Mouse (Mus musculus) gastrocnemius, adult 2 months (tissue): ENCODE measurements around the gene Rab3gap2. TPM values are rescaled to one million over a fixed set of nuclear protein-coding genes. Genes with fewer than 3 reads are reported as not detected.
"Not testable (repeated sequence)": the region's sequence is repeated elsewhere in the genome, so short reads cannot be mapped to it uniquely, and the experiment has no call there.

Experiments
- DNase-seq: peaks from one replicate; pipeline ENCODE4 v3.0.0; 2022
- H3K27ac ChIP-seq: fragments of 200-600 bp; 2 replicates; pipeline ENCODE4 v1.8.1; 2022; ENCODE audit warnings: mild to moderate bottlenecking
- H3K4me3 ChIP-seq: fragments of 200-600 bp; 2 replicates; pipeline ENCODE4 v1.8.1; 2022; ENCODE audit warnings: mild to moderate bottlenecking, moderate library complexity
- CTCF ChIP-seq: fragments of 200-600 bp; IDR thresholded peaks from 2 replicates; pipeline ENCODE4 v1.8.1; 2022; ENCODE audit warnings: antibody characterized with exemption, mild to moderate bottlenecking, moderate library complexity
- intact Hi-C: fragments of 180-260 bp; cut with DNase I; formaldehyde crosslinking; loops from one replicate; pipeline ENCODE4 v1.15.1; 2025
- total RNA-seq, 2 experiments: library from RNA; stranded (reverse); gene quantifications; 2 replicates each; pipeline ENCODE4 v1.2.3; 2021

The Rab3gap2 gene
- total RNA-seq, 2 experiments from 2014 or later = 18.1 to 18.5 TPM

- Histone ChIP-seq H3K27ac (no peak overlapping the region), H3K4me3 (no peak overlapping the region)
- intact Hi-C loops = no loop called here
- no peak for DNase-seq
- no peak for TF ChIP-seq CTCF
Observed at GRCm38 (mm10) chr1:185296850-185297249, 92.9 kb downstream of the Rab3gap2 start.

- H3K27ac ChIP-seq = peak overlapping the region; percentile 58
Observed at GRCm38 (mm10) chr1:185298496-185298895, 94.6 kb downstream of the Rab3gap2 start.

GRCm38 (mm10) chr1:185302816-185303215 is 98.9 kb downstream of the Rab3gap2 start:
- Histone ChIP-seq H3K4me3 (no peak overlapping the region), H3K27ac (no peak overlapping the region)
- intact Hi-C loops = no loop called here
- no peak for TF ChIP-seq CTCF
- no peak for DNase-seq

More at GRCm38 (mm10) chr1:185298496-185298895, 94.6 kb downstream of the Rab3gap2 start:
- intact Hi-C loops = no loop called here
- H3K4me3 ChIP-seq = no peak overlapping the region
- TF ChIP-seq CTCF = no peak
- peak; percentile 81 for DNase-seq

GRCm38 (mm10) chr1:185306836-185307235 is 102.9 kb downstream of the Rab3gap2 start:
- TF ChIP-seq CTCF = no peak
- Histone ChIP-seq H3K27ac (no peak overlapping the region), H3K4me3 (no peak overlapping the region)
- no peak for DNase-seq
- intact Hi-C loops = no loop called here

- TF ChIP-seq CTCF = no peak
- intact Hi-C loops = no loop called here
- H3K4me3 ChIP-seq = no peak overlapping the region
- no peak for DNase-seq
- no peak overlapping the region for H3K27ac ChIP-seq
Observed at GRCm38 (mm10) chr1:185307645-185308044, 103.7 kb downstream of the Rab3gap2 start.

- peak overlapping the region; percentile 71 for H3K27ac ChIP-seq
- DNase-seq = no peak
- H3K4me3 ChIP-seq = no peak overlapping the region
- no peak for TF ChIP-seq CTCF
- intact Hi-C loops = no loop called here
Observed at GRCm38 (mm10) chr1:185308334-185308733, 104.4 kb downstream of the Rab3gap2 start.

- peak; percentile 72 for DNase-seq
- intact Hi-C loops = no loop called here
- Histone ChIP-seq H3K27ac (peak overlapping the region; percentile 71), H3K4me3 (peak overlapping the region; percentile 5)
- no peak for TF ChIP-seq CTCF
Observed at GRCm38 (mm10) chr1:185308908-185309307, 105.0 kb downstream of the Rab3gap2 start.

- no peak for TF ChIP-seq CTCF
- H3K4me3 ChIP-seq = no peak overlapping the region
- no peak for DNase-seq
- intact Hi-C loops = no loop called here
- no peak overlapping the region for H3K27ac ChIP-seq
Observed at GRCm38 (mm10) chr1:185311949-185312348, 108.0 kb downstream of the Rab3gap2 start.

GRCm38 (mm10) chr1:185314546-185314945 is 110.6 kb downstream of the Rab3gap2 start:
- intact Hi-C loops = no loop called here
- Histone ChIP-seq H3K4me3 (no peak overlapping the region), H3K27ac (no peak overlapping the region)
- no peak for DNase-seq
- no peak for TF ChIP-seq CTCF

GRCm38 (mm10) chr1:185315846-185316568 is 112.1 kb downstream of the Rab3gap2 start:
- DNase-seq = no peak
- intact Hi-C loops = no loop called here
- Histone ChIP-seq H3K4me3 (no peak overlapping the region), H3K27ac (no peak overlapping the region)
- TF ChIP-seq CTCF = no peak

- Histone ChIP-seq H3K27ac (peak overlapping the region; percentile 99), H3K4me3 (peak overlapping the region; percentile 92)
- TF ChIP-seq CTCF = peak; percentile 3; the same call in 1 of the 2 replicates
- intact Hi-C loops = loop anchor here (2.0 kb wide), 1 partner anchor 35 kb away; the partner anchor contains the start of gene Eprs
- not testable (repeated sequence) for DNase-seq
Observed at GRCm38 (mm10) chr1:185327754-185328345, 123.9 kb downstream of the Rab3gap2 start.

GRCm38 (mm10) chr1:185328721-185329610 is 125.0 kb downstream of the Rab3gap2 start, which contains the start of gene Iars2:
Iars2 (minus strand) TSS chr1:185329396.
- peak within 1 kb of the TSS; percentile 92 for H3K4me3 ChIP-seq
- intact Hi-C loops = loop anchor here (2.0 kb wide), 1 partner anchor 34 kb away; the partner anchor contains the start of gene Eprs
- peak; percentile 91 for DNase-seq
- peak within 1 kb of the TSS; percentile 99 for H3K27ac ChIP-seq
- no peak for TF ChIP-seq CTCF
